Mouse (Mus musculus) erythroblast, embryonic 14.5 days (primary cell): ENCODE measurements around the gene Elk4. TPM values are rescaled to one million over a fixed set of nuclear protein-coding genes. Genes with fewer than 3 reads are reported as not detected.

Experiments
- H3K27me3 ChIP-seq: 2 replicates; pipeline ENCODE4 v1.6.1; 2012; ENCODE audit warnings: inconsistent platforms; ENCODE audit not compliant: control insufficient read depth
- H3K36me3 ChIP-seq: 2 replicates; pipeline ENCODE4 v1.6.1; 2012; ENCODE audit warnings: mild to moderate bottlenecking, inconsistent platforms; ENCODE audit not compliant: control insufficient read depth
- H3K4me1 ChIP-seq: 2 replicates; pipeline ENCODE4 v1.6.1; 2012; ENCODE audit warnings: inconsistent platforms; ENCODE audit not compliant: control insufficient read depth
- H3K4me3 ChIP-seq: replicated peaks from 2 replicates; pipeline ENCODE3; 2012; ENCODE audit warnings: moderate library complexity, mild to moderate bottlenecking, inconsistent platforms
- H3K9me3 ChIP-seq: 2 replicates; pipeline ENCODE4 v1.6.1; 2012; ENCODE audit warnings: low read length, inconsistent platforms, mixed read lengths; ENCODE audit not compliant: control insufficient read depth
- GATA1 ChIP-seq: IDR thresholded peaks from 2 replicates; pipeline ENCODE4 v1.6.1; 2012; ENCODE audit warnings: low read length, inconsistent platforms, mixed read lengths
- TAL1 ChIP-seq: IDR thresholded peaks from 3 replicates; pipeline ENCODE4 v1.6.1; 2012; ENCODE audit warnings: low read length, inconsistent platforms, mixed read lengths
- polyA plus RNA-seq: library from polyadenylated mRNA; stranded (reverse); fragments of >175 nt; gene quantifications from 2 replicates; pipeline ENCODE4 v1.2.3, GENCODE M21; 2012

The Elk4 gene
- polyA plus RNA-seq, 1 experiment, result 0.38 TPM

DNA sequence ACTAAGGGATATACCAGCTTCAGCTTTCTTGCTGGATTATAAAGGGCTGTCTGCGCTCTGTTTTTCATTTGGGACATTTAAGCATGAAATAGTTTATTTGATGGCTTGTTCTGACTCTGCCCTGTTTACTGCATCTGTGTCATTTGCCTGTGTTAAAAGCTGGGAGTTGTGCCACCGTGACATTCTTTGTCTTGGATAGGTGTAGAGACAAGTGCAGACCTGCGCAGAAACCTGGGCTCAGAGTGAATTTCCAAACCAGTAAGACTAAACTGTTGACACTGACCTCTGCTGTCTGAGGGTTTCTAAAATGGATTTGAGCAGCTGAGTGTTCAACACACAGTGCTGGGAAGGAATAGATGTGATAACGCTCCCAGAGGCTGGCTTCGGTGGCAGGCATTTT is 20.6 kb downstream of the Elk4 start:
- H3K4me3 ChIP-seq, result no peak overlapping the region
- TF ChIP-seq TAL1, result no peak
- TF ChIP-seq GATA1, result no peak
- H3K9me3 ChIP-seq, result no peaks in the 10 kb centered on the region
- peaks cover 74% of the 10 kb centered on the region for H3K4me1 ChIP-seq
- H3K27me3 ChIP-seq, result no peaks in the 10 kb centered on the region
- peaks cover 94% of the 10 kb centered on the region for H3K36me3 ChIP-seq

DNA sequence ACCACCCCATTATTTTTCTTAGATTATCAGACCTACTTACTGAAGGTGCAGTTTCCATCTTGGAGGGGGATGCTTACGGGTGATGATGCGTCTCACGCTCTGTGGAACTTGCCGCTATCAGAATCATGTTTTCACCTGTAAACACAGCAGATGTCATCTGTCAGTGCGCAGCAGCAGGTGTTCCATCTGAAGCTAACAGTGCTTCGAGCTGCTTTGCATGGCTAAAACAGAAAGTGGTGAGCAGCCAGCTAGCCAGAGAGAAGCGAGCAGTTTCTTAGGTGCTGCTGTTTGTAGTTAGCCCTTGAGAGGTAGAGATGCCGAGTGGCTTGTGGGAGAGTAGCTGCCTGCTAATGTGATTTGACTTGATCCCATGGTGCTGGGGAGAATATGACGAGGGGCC is 21.0 kb downstream of the Elk4 start:
- Histone ChIP-seq H3K4me3 (no peak overlapping the region), H3K27me3 (no peaks in the 10 kb centered on the region), H3K9me3 (no peaks in the 10 kb centered on the region), H3K4me1 (peaks cover 70% of the 10 kb centered on the region), H3K36me3 (peaks cover 94% of the 10 kb centered on the region)
- TF ChIP-seq GATA1 (no peak), TAL1 (no peak)

DNA sequence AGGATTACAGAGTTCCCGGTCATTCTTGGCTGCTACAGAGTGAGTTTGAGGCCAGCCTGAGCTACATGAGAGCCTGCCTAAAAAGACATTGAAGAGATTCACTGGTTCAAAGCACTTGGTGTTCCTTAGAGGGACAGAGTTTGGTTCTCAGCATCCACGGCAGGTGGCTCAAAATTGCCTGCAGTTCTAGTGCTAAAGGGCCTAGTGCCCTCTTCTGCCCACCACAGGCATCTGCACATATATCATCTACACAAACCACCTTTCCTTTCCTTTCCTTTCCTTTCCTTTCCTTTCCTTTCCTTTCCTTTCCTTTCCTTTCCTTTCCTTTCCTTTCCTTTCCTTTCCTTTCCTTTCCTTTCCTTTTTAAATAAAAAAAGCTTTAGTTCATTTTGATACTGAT is 23.2 kb downstream of the Elk4 start:
- peaks cover 93% of the 10 kb centered on the region for H3K36me3 ChIP-seq
- H3K4me1 ChIP-seq, result peaks cover 53% of the 10 kb centered on the region
- H3K9me3 ChIP-seq, result no peaks in the 10 kb centered on the region
- no peak overlapping the region for H3K4me3 ChIP-seq
- no peaks in the 10 kb centered on the region for H3K27me3 ChIP-seq
- TF ChIP-seq GATA1, result no peak
- TF ChIP-seq TAL1, result no peak

DNA sequence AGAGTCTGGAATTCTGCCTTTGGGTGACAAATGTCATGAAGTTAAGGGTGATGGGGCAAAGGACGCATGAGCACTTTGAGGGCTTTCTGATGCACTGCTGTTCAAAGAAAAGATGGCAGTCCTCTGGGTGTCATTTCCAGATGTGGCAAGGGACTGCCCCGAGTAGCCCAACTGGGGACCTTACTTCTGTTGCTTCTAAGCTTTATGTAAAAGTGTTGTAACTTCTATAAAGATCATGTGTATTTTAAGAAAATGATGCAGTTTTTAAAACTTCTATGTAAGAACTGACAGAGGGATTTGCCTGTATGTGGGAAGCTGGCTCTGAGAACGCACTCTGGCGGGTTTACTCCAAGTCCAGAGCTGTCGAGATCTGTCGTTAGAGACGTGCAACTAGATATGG is 24.8 kb downstream of the Elk4 start:
- H3K27me3 ChIP-seq, result no peaks in the 10 kb centered on the region
- H3K4me1 ChIP-seq, result peaks cover 38% of the 10 kb centered on the region
- no peak overlapping the region for H3K4me3 ChIP-seq
- H3K9me3 ChIP-seq, result no peaks in the 10 kb centered on the region
- peaks cover 85% of the 10 kb centered on the region for H3K36me3 ChIP-seq
- no peak for TF ChIP-seq GATA1
- no peak for TF ChIP-seq TAL1

- H3K27me3 ChIP-seq, result no peaks in the 10 kb centered on the region
- H3K4me1 ChIP-seq, result no peaks in the 10 kb centered on the region
- H3K4me3 ChIP-seq, result no peak overlapping the region
- no peaks in the 10 kb centered on the region for H3K9me3 ChIP-seq
- H3K36me3 ChIP-seq, result peaks cover 35% of the 10 kb centered on the region
- TF ChIP-seq GATA1 (no peak), TAL1 (no peak)
Observed at GRCm38 (mm10) chr1:132037746-132038145, 30.3 kb downstream of the Elk4 start.

- Histone ChIP-seq H3K9me3 (no peaks in the 10 kb centered on the region), H3K4me1 (no peaks in the 10 kb centered on the region), H3K36me3 (peaks cover 25% of the 10 kb centered on the region), H3K27me3 (no peaks in the 10 kb centered on the region), H3K4me3 (no peak overlapping the region)
- TF ChIP-seq TAL1, result no peak
- TF ChIP-seq GATA1, result no peak
Observed at GRCm38 (mm10) chr1:132038753-132039152, 31.3 kb downstream of the Elk4 start.

DNA sequence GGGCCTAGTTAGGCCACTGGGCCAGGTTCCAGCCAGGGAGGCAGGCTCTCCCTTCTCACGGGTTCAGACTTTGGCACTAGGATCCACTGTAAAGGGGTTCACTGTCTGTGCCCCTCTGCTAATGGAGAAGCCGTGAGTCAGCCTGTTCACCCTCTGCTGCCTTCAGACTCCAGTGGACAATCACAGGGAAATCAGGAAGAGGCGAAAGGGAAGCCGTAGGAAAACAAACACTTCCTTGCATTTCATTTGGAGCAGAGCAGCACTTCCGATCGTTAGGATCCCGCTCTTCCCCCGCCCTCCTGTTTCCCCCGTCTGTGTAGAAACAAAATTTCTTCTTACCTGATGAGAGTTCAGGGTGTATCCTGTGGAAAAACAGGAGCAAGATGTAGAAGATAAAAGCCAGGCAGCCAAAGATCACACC is 32.8 kb downstream of the Elk4 start:
- no peaks in the 10 kb centered on the region for H3K9me3 ChIP-seq
- TF ChIP-seq GATA1, result no peak
- no peak for TF ChIP-seq TAL1
- H3K36me3 ChIP-seq, result peaks cover 10% of the 10 kb centered on the region
- H3K27me3 ChIP-seq, result no peaks in the 10 kb centered on the region
- no peaks in the 10 kb centered on the region for H3K4me1 ChIP-seq
- no peak overlapping the region for H3K4me3 ChIP-seq

GRCm38 (mm10) chr1:132043759-132044158 is 36.4 kb downstream of the Elk4 start:
- peaks cover 5% of the 10 kb centered on the region for H3K4me1 ChIP-seq
- no peaks in the 10 kb centered on the region for H3K9me3 ChIP-seq
- H3K27me3 ChIP-seq, result no peaks in the 10 kb centered on the region
- TF ChIP-seq TAL1, result no peak
- no peak for TF ChIP-seq GATA1
- peaks cover 2% of the 10 kb centered on the region for H3K36me3 ChIP-seq
- no peak overlapping the region for H3K4me3 ChIP-seq

GRCm38 (mm10) chr1:132046143-132046735 is 38.8 kb downstream of the Elk4 start:
- Histone ChIP-seq H3K36me3 (no peaks in the 10 kb centered on the region), H3K27me3 (no peaks in the 10 kb centered on the region), H3K9me3 (no peaks in the 10 kb centered on the region), H3K4me3 (no peak overlapping the region), H3K4me1 (peaks cover 5% of the 10 kb centered on the region)
- no peak for TF ChIP-seq GATA1
- no peak for TF ChIP-seq TAL1

DNA sequence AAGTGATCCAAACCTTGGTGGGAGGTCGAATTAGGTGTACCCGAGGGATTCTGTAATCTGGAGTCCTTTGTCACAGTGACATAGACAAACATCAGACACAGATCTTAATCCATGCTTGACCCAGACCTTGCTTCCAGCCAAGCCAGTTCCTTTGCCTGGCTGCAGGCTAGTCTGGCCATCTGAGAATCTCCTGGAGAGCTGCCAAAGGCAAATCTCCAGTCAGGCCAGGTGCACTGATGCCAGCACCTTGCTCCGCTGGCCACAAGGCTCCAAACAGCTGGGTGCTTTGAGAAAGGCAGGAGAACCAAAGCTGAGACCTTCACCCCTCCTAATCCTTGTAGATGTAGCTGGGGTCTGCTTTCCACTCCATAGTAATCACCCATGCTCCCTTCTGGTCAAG is 44.3 kb downstream of the Elk4 start:
- Histone ChIP-seq H3K4me3 (no peak overlapping the region), H3K4me1 (no peaks in the 10 kb centered on the region), H3K9me3 (no peaks in the 10 kb centered on the region), H3K27me3 (no peaks in the 10 kb centered on the region), H3K36me3 (no peaks in the 10 kb centered on the region)
- no peak for TF ChIP-seq TAL1
- no peak for TF ChIP-seq GATA1
